ENCODE assay signal across 9 mouse cellular contexts in genomic region chr6:14899936-14900578, GRCm38 (mm10). TPM values are rescaled to one million over a fixed set of nuclear protein-coding genes. Genes with fewer than 3 reads are reported as not detected.
A peak's percentile ranks its signal among the peaks of the same experiment; 100 is the strongest.
DNase-seq lines count a peak whose midpoint lies in the region; ATAC-seq and TF ChIP-seq lines count a peak whose summit lies in the region.
"Had no signal": no experiment of that assay in that cellular context is flagged by ENCODE, and none has a peak within 500 bp of the region (broad histone marks: within the 10 kb centered on the region; RNA-seq: fewer than 3 reads in every experiment).

No protein-coding gene starts in this region.

- ATAC-seq in hindbrain, embryonic 15.5 days (ENCODE audit: low FRiP score, low read depth) = peak; percentile 61
- ATAC-seq in lung, postnatal 0 days = peak; percentile 18; the same call in 1 of the 2 replicates
- ATAC-seq in stomach, embryonic 15.5 days (ENCODE audit: insufficient read depth, low FRiP score, low read depth) = no peak

- no peak for TF ChIP-seq EP300 in lung, postnatal 0 days (IDR thresholded peaks at IDR 0.05)

- peaks cover 32% of the 10 kb centered on the region for H3K27me3 ChIP-seq in forebrain, embryonic 10.5 days (ENCODE audit: poor library complexity, severe bottlenecking)
- peaks cover 19% of the 10 kb centered on the region; the same call in 1 of the 2 replicates for H3K27me3 ChIP-seq in hindbrain, embryonic 15.5 days
- H3K27me3 ChIP-seq in lung, postnatal 0 days (replicated peaks; ENCODE audit: insufficient read depth, low read length) = no peaks in the 10 kb centered on the region
- H3K27me3 ChIP-seq in stomach, embryonic 15.5 days (replicated peaks) = no peaks in the 10 kb centered on the region
- H3K27me3 ChIP-seq: CH12.LX had no signal

- peak overlapping the region; percentile 100 for H3K4me2 ChIP-seq in hindbrain, embryonic 15.5 days
- peak overlapping the region; percentile 83 for H3K4me2 ChIP-seq in lung, postnatal 0 days (replicated peaks; ENCODE audit: low read depth, low read length)
- H3K4me2 ChIP-seq in stomach, embryonic 15.5 days = peak overlapping the region; percentile 77

- H3K9ac ChIP-seq in hindbrain, embryonic 15.5 days = 0 out of 2 replicates have a peak overlapping the region, but pooled peaks have one; percentile 11
- 0 out of 2 replicates have a peak overlapping the region, but pooled peaks have one; percentile 23 for H3K9ac ChIP-seq in lung, postnatal 0 days (replicated peaks; ENCODE audit: low read depth)
- peak overlapping the region; percentile 78 for H3K9ac ChIP-seq in stomach, embryonic 15.5 days

- TF ChIP-seq CTCF in lung, postnatal 0 days (IDR thresholded peaks at IDR 0.05) = no peak

- under 1% methylated on average over 29 of the region's 29 CpGs for WGBS in forebrain, embryonic 10.5 days
- WGBS in hindbrain, embryonic 15.5 days = 1% methylated on average over 29 of the region's 29 CpGs
- WGBS in lung, postnatal 0 days = under 1% methylated on average over 29 of the region's 29 CpGs
- WGBS in stomach, embryonic 15.5 days = 1% methylated on average over 29 of the region's 29 CpGs

- peaks cover 60% of the 10 kb centered on the region for H3K4me1 ChIP-seq in forebrain, embryonic 10.5 days
- peaks cover 36% of the 10 kb centered on the region for H3K4me1 ChIP-seq in hindbrain, embryonic 15.5 days (replicated peaks)
- peaks cover 6% of the 10 kb centered on the region; the same call in 1 of the 2 replicates for H3K4me1 ChIP-seq in lung, postnatal 0 days (ENCODE audit: insufficient read depth, low read depth, low read length)
- H3K4me1 ChIP-seq in stomach, embryonic 15.5 days = peaks cover 21% of the 10 kb centered on the region

- H3K27ac ChIP-seq in forebrain, embryonic 10.5 days = peak overlapping the region; percentile 94
- peak overlapping the region; percentile 55 for H3K27ac ChIP-seq in hindbrain, embryonic 15.5 days (replicated peaks)
- peak overlapping the region; percentile 79 for H3K27ac ChIP-seq in lung, postnatal 0 days (ENCODE audit: low read length)
- H3K27ac ChIP-seq in stomach, embryonic 15.5 days = peak overlapping the region; percentile 91

- no peaks in the 10 kb centered on the region for H3K36me3 ChIP-seq in forebrain, embryonic 10.5 days (replicated peaks)
- no peaks in the 10 kb centered on the region for H3K36me3 ChIP-seq in hindbrain, embryonic 15.5 days
- H3K36me3 ChIP-seq in lung, postnatal 0 days (ENCODE audit: insufficient read depth, low read length) = no peaks in the 10 kb centered on the region
- H3K36me3 ChIP-seq in stomach, embryonic 15.5 days = no peaks in the 10 kb centered on the region

- H3K9me3 ChIP-seq in forebrain, embryonic 10.5 days = no peaks in the 10 kb centered on the region
- no peaks in the 10 kb centered on the region for H3K9me3 ChIP-seq in hindbrain, embryonic 15.5 days
- H3K9me3 ChIP-seq in lung, postnatal 0 days (ENCODE audit: low read length) = no peaks in the 10 kb centered on the region
- no peaks in the 10 kb centered on the region for H3K9me3 ChIP-seq in stomach, embryonic 15.5 days

- DNase-seq in cerebellum, postnatal 25 days = peak; percentile 22 to 27
- no peak for DNase-seq in cerebellum, adult 9-10 months
- peak; percentile 45 for DNase-seq in ES-CJ7 (ENCODE audit: low read depth, low spot score)
- peak; percentile 67 for DNase-seq in forebrain, embryonic 10.5 days (ENCODE audit: extremely low spot score, low spot score)
- peak; percentile 49 for DNase-seq in lung, postnatal 0 days (ENCODE audit: low spot score)
- no peak for DNase-seq in layer of hippocampus, adult 9-11 months

- peak overlapping the region; percentile 81 for H3K4me3 ChIP-seq in forebrain, embryonic 10.5 days
- H3K4me3 ChIP-seq in hindbrain, embryonic 15.5 days = peak overlapping the region; percentile 89
- H3K4me3 ChIP-seq in lung, postnatal 0 days (ENCODE audit: low read depth, low read length) = peak overlapping the region; percentile 65
- H3K4me3 ChIP-seq in stomach, embryonic 15.5 days (replicated peaks) = peak overlapping the region; percentile 71

RNA-seq across cellular contexts. Expression of gene Foxp2, which starts 1.1 kb away (rescaled TPM):
- 18.2 and 19.0 TPM in 2 replicates for polyA plus RNA-seq in forebrain, embryonic 10.5 days (2016; fragmentation: Nextera tagmentation; extraction: Ambion mirVana)
- polyA plus RNA-seq in hindbrain, embryonic 15.5 days (2015; fragmentation: Nextera tagmentation; extraction: Ambion mirVana) = 37.5 and 57.2 TPM in 2 replicates
- polyA plus RNA-seq in lung, postnatal 0 days (2015; fragmentation: Nextera tagmentation; extraction: Ambion mirVana) = 9.8 and 12.4 TPM in 2 replicates
- 30.2 and 34.6 TPM in 2 replicates for polyA plus RNA-seq in stomach, embryonic 15.5 days (2015; fragmentation: Nextera tagmentation; extraction: Ambion mirVana)

Comparison
In these comparisons a context has a peak if more than half of its experiments do, and no peak if none do; other contexts are left out.
1. DNase-seq: peak in cerebellum, postnatal 25 days (2 of 2), ES-CJ7 (single experiment), forebrain, embryonic 10.5 days (single experiment) and lung, postnatal 0 days (single experiment); none in cerebellum, adult 9-10 months (single experiment) and layer of hippocampus, adult 9-11 months (single experiment).
2. H3K9ac ChIP-seq: peak in every context shown above with its lines; median percentile 78 in stomach, embryonic 15.5 days; 23 in lung, postnatal 0 days; 11 in hindbrain, embryonic 15.5 days.
3. Peak in every context shown above with its lines, with median percentiles within 50 percentile points of each other: H3K27ac ChIP-seq, H3K4me3 ChIP-seq and H3K4me2 ChIP-seq.